Comparison of ENCODE assay signal across 8 mouse cellular contexts in the genomic region with DNA sequence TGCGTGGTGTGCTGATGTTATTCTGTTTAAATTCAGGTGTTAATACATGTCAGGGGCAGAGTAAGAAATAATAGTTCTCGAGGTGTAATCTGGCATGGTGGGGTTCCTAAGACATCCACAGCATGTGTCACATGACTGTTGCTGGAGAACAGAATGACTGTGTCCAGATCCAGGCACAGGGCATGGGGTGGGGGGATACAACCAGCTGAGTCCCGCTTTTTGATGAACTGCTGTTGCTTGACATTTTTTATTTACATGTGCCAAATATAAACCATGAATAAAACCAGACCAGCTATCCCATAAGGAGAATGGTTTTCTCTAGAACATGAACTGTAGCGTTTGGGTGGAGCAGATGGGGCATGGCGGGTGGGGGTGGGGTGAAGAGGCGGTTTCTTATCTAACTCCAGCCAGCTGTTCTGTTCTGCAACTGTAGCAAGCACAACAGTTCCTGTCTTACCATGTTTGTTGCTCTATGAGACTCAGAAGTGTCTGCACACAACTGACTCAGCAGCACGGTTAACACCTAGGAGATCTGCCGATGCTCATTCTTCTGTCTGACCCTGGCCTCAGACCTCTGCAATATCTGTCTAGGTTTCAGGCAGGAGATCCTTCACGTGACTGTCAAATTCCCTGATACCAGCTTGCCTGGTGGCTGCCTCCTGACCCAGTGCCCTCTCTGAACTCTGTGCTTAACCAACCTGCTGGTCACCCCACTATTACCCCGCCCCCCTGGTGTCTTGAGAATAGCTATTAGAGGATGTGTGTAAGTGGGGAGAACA. TPM values are rescaled to one million over a fixed set of nuclear protein-coding genes. Genes with fewer than 3 reads are reported as not detected.
DNase-seq lines count a peak whose midpoint lies in the region; ATAC-seq lines count a peak whose summit lies in the region.

No protein-coding gene starts in this region.

- peak overlapping the region; percentile 50 for H3K4me2 ChIP-seq in heart, embryonic 13.5 days

- H3K4me3 ChIP-seq in heart, embryonic 13.5 days, result no peak overlapping the region; the same call in 1 of the 2 replicates

- H3K9ac ChIP-seq in heart, embryonic 13.5 days, result no peak overlapping the region; the same call in 1 of the 2 replicates

- no peaks in the 10 kb centered on the region for H3K9me3 ChIP-seq in heart, embryonic 13.5 days

- H3K27me3 ChIP-seq in heart, embryonic 13.5 days (replicated peaks), result peaks cover 6% of the 10 kb centered on the region; the same call in 1 of the 2 replicates

- H3K4me1 ChIP-seq in heart, embryonic 13.5 days, result peaks cover 15% of the 10 kb centered on the region

- ATAC-seq in heart, embryonic 13.5 days (ENCODE audit: extremely low read depth, insufficient number of reproducible peaks, low FRiP score, low TSS enrichment), result peak; percentile 81

- H3K27ac ChIP-seq in heart, embryonic 13.5 days (replicated peaks), result peak overlapping the region; percentile 78

- DNase-seq in heart, postnatal 4 days, result no peak
- DNase-seq in MEL-GATA-1-ER (ENCODE audit: extremely low read depth, low read depth), result peak; percentile 80
- peak; percentile 79 for DNase-seq in kidney, adult 9 months
- peak; percentile 23 for DNase-seq in naive thymus-derived CD4-positive, alpha-beta T cell, adult 2 months (ENCODE audit: low read depth)
- no peak for DNase-seq in gastrocnemius, adult 18-20 months (ENCODE audit: low spot score)
- no peak for DNase-seq in left cerebral cortex, adult 18-20 months (ENCODE audit: low spot score in 2 of 2)
- no peak for DNase-seq in left cerebral cortex, postnatal 4 days

- 28% methylated on average over 10 of the region's 10 CpGs for WGBS in heart, embryonic 13.5 days

- no peaks in the 10 kb centered on the region for H3K36me3 ChIP-seq in heart, embryonic 13.5 days

- intact Hi-C loops in left cerebral cortex, postnatal 4 days (cut with DNase I), result no loop called here

RNA-seq across cellular contexts. Expression of gene Cldn10, which starts 8.4 kb away (rescaled TPM):
- polyA plus RNA-seq in heart, embryonic 13.5 days (2015; fragmentation: Nextera tagmentation; extraction: Ambion mirVana), result 1.5 and 1.6 TPM in 2 replicates
- under 1 TPM; 0.23 to 0.24 TPM for total RNA-seq in heart, postnatal 4 days (2021)
- not detected for total RNA-seq in gastrocnemius, adult 18-20 months (2021)
- 10 to 100 TPM; 29.1 to 30.0 TPM for total RNA-seq in left cerebral cortex, adult 18-20 months (2021)
- 1 to 10 TPM; 5.4 to 6.7 TPM for total RNA-seq in left cerebral cortex, postnatal 4 days (2021)

Comparison
In these comparisons a context has a peak if more than half of its experiments do, and no peak if none do; other contexts are left out.
1. DNase-seq: peak in MEL-GATA-1-ER (single experiment), kidney, adult 9 months (single experiment) and naive thymus-derived CD4-positive, alpha-beta T cell, adult 2 months (single experiment); none in heart, postnatal 4 days (single experiment), gastrocnemius, adult 18-20 months (single experiment), left cerebral cortex, adult 18-20 months (0 of 2) and left cerebral cortex, postnatal 4 days (single experiment).
2. RNA of gene Cldn10, which starts 8.4 kb away (total RNA-seq): 29.1 to 30.0 TPM in left cerebral cortex, adult 18-20 months and 5.4 to 6.7 TPM in left cerebral cortex, postnatal 4 days; 0.23 to 0.24 TPM in heart, postnatal 4 days and not detected in gastrocnemius, adult 18-20 months; every median in the first group is over 4 times any median in the second.